Mouse (Mus musculus) left cerebral cortex, postnatal 14 days (tissue): ENCODE results near the gene Fam133b. TPM values are rescaled to one million over a fixed set of nuclear protein-coding genes. Genes with fewer than 3 reads are reported as not detected.
"Not testable (repeated sequence)": the region's sequence is repeated elsewhere in the genome, so short reads cannot be mapped to it uniquely, and the experiment has no call there.

Source experiments
- DNase-seq, 2 experiments: peaks; one replicate each; pipeline ENCODE4 v3.0.0; 2021 to 2022; ENCODE audit warnings: low spot score in 2 of 2, mixed read lengths in 1 of 2
- intact Hi-C: fragments of 180-260 bp; cut with DNase I; formaldehyde crosslinking; loops from one replicate; pipeline ENCODE4 v1.15.1; 2025
- total RNA-seq, 2 experiments: library from RNA; stranded (reverse); gene quantifications; 2 replicates each; pipeline ENCODE4 v1.2.3; 2021

The Fam133b gene
- total RNA-seq, 2 experiments from 2014 or later, result 37.8 to 41.9 TPM

DNA sequence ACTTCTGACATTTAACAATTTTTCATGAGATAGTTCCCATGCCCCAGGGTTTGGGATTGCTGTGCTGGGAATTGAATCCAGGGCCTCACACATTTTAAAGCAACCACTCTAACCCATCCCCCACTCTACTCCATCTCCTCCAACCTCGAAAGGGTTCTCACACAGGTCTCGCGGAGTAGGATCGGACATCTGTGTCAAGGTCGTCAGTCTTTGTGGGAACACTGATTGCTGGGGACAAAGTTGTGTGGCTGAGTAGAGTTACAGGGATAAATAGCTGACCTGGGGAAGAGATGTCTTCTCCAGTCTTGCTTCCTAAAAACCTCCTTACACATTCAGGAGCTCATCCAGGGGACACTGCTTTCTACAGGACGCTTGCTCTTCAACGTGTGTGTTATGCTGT lies 35.4 kb downstream of the Fam133b start:
- no peak for DNase-seq
- intact Hi-C loops, result no loop called here

DNA sequence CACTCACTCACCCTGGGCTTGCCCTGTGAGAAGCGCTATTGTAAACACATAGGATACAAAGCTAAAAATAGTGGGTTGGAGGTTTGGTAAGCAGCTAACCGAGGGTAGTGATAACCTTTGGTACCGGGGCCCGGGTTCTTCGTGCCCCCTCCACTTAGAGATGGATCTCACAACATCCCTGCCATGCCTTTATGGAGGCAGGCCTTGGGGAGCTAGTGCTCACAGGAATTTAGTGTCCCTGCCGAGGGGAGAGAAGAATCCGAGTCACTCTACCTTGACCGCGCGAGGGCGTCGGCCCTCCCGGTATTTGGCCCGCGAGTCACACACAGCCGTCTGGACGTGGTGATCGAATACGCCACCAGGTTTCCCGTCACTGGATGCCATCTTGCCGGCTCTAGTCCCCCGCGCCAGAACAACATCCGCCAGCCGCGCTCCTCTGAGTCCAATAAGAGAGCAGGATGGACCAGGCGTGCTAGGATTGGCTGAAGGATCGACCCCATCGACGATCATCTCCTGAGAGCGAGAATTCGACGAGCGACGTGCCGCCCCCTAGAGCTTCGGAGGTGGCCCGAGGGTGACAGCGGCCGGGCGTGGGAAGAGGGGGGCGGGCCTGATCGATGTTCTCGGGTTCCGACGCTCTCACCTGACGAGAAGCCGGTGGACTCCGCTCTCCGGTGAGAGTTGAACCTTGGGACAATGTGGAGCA lies 52.2 kb downstream of the Fam133b start, which contains the start of gene Pex1:
TSS of gene Pex1 (plus strand) at position 374 of the 706 bp plus-strand sequence.
- DNase-seq, result peak; percentile 96 to 98
- intact Hi-C loops, result no loop called here

DNA sequence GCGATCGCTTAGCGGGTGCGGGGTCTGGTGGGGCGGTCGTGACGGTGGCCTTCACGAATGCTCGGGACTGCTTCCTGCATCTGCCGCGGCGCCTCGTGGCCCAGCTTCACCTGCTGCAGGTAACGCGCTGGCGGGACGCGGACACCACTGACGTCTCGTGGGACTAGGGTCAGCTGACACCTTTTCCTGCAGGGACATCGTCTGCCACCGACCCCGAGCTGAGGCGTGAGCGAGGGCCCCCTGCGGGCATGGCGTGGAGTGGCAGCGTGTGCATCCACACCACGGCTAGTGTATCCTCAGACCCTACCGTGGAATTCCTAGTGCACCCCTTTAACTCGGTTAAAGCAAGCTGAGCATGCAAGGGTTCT lies 52.8 kb downstream of the Fam133b start, which contains the start of gene Rbm48:
TSS of gene Rbm48 (minus strand) at position 187 of the 368 bp plus-strand sequence.
- intact Hi-C loops, result no loop called here
- peak; percentile 87 to 89 for DNase-seq

DNA sequence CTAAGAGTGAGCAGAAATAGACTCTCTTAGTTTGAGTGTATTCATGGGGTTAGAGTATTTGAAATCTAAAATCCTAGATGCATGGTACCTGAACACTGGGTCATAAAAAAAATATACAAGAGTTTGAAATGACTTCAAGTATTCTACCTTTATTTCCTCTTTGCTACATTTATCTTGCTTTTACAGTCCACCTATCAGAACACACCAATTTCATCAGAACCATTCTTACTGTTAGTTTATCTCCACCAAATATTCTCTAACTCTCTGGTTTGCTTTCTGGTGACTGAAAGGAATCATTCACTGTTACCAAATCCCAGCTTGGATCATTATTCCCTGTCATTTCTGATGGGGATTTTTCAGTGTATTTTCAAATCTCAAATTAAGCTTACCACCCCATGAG lies 53.5 kb downstream of the Fam133b start:
- intact Hi-C loops, result no loop called here
- no peak for DNase-seq

DNA sequence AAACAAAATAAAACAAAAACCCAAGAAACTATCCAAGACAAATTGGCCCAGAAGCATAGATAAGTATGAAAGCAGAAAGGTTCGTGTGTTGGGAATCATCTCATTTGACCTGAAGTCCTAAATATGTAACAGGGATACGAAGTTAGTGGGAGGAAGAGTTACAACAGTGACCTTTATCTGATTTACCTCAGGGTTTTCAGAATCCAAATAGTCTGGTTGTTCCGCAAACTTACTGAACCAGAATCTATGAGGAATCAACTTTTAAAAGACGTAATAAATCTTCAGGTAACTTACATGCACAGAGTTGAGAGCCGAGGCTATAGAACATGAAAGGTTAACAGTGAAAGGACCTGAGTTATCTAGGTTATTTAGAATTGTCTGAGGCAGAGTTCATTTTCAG lies 55.1 kb downstream of the Fam133b start:
- no peak for DNase-seq
- intact Hi-C loops, result no loop called here

DNA sequence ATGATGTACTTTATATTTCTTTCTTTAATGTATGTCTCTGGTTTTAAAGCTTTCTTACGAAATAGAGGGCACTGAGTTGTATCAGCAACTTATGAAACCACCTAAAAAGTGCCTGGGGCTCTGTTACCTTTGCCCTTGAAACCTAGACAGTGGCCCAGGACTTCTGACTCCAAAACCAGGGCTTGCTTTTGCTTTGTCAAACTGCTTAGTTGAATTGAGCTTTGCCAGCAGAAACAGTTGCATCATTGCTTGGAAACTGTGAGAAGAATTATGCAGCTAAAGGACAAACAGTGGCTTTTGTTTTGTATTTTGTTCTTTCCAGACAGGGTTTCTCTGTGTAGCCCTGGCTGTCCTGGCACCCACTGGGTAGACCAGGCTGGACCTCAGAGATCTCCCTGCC lies 56.7 kb downstream of the Fam133b start:
- no peak for DNase-seq
- intact Hi-C loops, result no loop called here

DNA sequence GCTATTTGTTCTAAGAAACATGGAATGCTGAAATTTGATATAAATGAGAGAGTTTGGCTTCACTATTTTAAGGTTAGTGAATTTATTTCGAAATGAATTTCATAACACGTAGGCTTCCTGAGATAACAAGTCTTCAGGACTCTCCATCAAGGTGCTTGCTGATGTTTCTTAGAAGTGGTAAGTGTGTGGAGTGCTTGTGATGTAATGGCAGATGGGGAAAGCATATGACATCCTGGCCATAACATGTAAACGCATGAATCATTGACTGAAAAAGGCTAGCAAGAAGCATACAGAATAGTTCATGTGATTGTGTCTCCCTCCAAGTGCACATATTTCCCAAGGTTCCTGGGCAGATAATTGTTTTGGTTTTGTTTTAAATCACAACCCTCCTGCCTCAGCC lies 57.2 kb downstream of the Fam133b start:
- intact Hi-C loops, result no loop called here
- no peak for DNase-seq

DNA sequence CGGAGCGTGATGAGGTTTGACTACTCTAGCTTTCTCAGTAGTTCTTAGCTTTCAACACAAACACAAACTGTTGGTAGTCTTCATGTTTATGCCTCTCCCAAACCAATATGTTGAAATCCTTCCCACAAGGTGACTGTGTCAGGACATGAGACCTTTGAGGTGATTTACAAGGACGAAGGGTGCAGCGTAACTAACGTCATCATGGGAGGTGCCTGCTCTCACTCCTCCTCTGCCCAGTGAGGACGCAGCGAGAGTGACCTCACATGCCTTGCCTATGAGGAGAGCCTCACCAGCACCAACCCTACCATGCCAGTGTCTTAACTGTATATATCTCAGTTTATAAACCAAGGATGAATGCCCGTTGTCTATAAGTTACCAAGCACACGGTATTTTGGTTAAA lies 63.5 kb downstream of the Fam133b start:
- no peak for DNase-seq
- intact Hi-C loops, result no loop called here

DNA sequence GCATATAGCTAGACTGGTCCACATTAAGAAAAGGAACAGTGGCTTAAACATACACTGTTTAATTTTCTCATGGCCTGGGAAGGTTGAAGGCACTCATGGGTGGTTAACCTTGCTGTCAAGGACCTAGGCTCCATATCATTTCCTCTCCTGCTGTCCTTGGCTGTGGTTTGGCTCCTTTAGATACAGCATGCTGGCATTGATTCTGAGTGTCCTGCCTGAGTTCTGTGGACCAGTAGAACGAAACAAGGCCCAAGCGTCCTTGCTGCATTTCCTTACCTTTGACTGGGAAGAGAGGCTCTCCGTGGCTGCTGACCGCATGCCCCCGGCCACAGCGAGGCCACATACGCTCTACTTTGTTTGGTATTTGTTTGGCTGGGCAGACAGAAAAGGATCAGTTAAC lies 65.6 kb downstream of the Fam133b start:
- intact Hi-C loops, result no loop called here
- no peak for DNase-seq

DNA sequence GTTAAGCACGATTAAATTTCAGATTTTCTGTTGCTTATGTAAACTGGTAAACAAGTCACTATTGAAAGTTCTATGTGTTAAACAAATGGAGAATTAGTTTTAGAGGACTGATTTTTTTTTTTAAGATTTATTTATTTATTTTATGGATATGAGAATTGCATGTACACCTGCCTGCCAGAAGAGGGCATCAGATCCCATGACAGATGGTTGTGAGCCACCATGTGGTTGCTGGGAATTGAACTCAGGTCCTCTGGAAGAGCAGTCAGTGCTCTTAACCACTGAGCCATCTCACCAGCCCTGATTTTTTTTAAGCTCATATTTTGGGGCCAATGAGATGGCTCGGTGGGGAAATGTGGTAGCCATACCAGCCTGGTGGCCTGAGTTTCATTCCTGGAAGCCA lies 68.2 kb downstream of the Fam133b start:
- intact Hi-C loops, DNase-seq: not testable (repeated sequence)

Other genes starting within 250 kb of the Fam133b start
- 1 to 10 TPM; 7.5 to 8.6 TPM for gene Cdk6, start 202.3 kb upstream of the Fam133b start, total RNA-seq
- 1 to 10 TPM; 2.7 to 3.5 TPM for gene 1700109H08Rik, start 27.7 kb downstream of the Fam133b start, total RNA-seq
- 10 to 100 TPM; 23.5 to 28.3 TPM for gene Pex1, start 52.2 kb downstream of the Fam133b start, total RNA-seq
- 10 to 100 TPM; 12.1 to 12.8 TPM for gene Rbm48, start 52.8 kb downstream of the Fam133b start, total RNA-seq
- not detected for gene Tmbim7, start 107.3 kb downstream of the Fam133b start, total RNA-seq
- 100 to 1,000 TPM; 117 to 118 TPM for gene Gatad1, start 113.4 kb downstream of the Fam133b start, total RNA-seq